Mouse (Mus musculus): ENCODE data around the gene Slc18a3. TPM values are rescaled to one million over a fixed set of nuclear protein-coding genes. Genes with fewer than 3 reads are reported as not detected.

The Slc18a3 gene
- polyA plus RNA-seq, 1 experiment, result not detected

- no peak for TF ChIP-seq MYOG (IDR thresholded peaks at IDR 0.05; ENCODE audit: control insufficient read depth, extremely low read depth, insufficient read length)
- TF ChIP-seq MYOD1 (IDR thresholded peaks at IDR 0.05; ENCODE audit: control insufficient read depth, insufficient read length, low read depth), result no peak
- TF ChIP-seq MAX (IDR thresholded peaks at IDR 0.05), result no peak
- TF ChIP-seq USF1 (IDR thresholded peaks at IDR 0.05; ENCODE audit: low read depth), result no peak
- no peak for TF ChIP-seq CEBPB (IDR thresholded peaks at IDR 0.05; ENCODE audit: low read depth)
- TF ChIP-seq FOSL1 (IDR thresholded peaks at IDR 0.05; ENCODE audit: insufficient read depth, low read length, poor library complexity, severe bottlenecking), result no peak
- H3K27me3 ChIP-seq (ENCODE audit: control insufficient read depth, insufficient read depth, insufficient read length), result peaks cover 73% of the 10 kb centered on the region
- H3K79me2 ChIP-seq (ENCODE audit: control insufficient read depth, insufficient read depth), result no peaks in the 10 kb centered on the region
- no peak overlapping the region for H3ac ChIP-seq (ENCODE audit: control insufficient read depth, insufficient read length, low read depth)
- H3K79me3 ChIP-seq (ENCODE audit: low read depth), result no peaks in the 10 kb centered on the region
- no peaks in the 10 kb centered on the region for H3K36me3 ChIP-seq (ENCODE audit: control insufficient read depth, insufficient read depth)
- H3K4me3 ChIP-seq (ENCODE audit: insufficient read depth, poor library complexity, severe bottlenecking), result no peak overlapping the region
Measured at GRCm38 (mm10) chr14:32423946-32424345, 40.7 kb downstream of the Slc18a3 start.

- Histone ChIP-seq H3K4me3 (ENCODE audit: insufficient read depth, poor library complexity, severe bottlenecking) (no peak overlapping the region), H3ac (ENCODE audit: control insufficient read depth, insufficient read length, low read depth) (no peak overlapping the region), H3K27me3 (ENCODE audit: control insufficient read depth, insufficient read depth, insufficient read length) (peaks cover 33% of the 10 kb centered on the region), H3K36me3 (ENCODE audit: control insufficient read depth, insufficient read depth) (no peaks in the 10 kb centered on the region), H3K79me2 (ENCODE audit: control insufficient read depth, insufficient read depth) (no peaks in the 10 kb centered on the region), H3K79me3 (ENCODE audit: low read depth) (no peaks in the 10 kb centered on the region)
- TF ChIP-seq USF1 (IDR thresholded peaks at IDR 0.05; ENCODE audit: low read depth), result no peak
- no peak for TF ChIP-seq MYOD1 (IDR thresholded peaks at IDR 0.05; ENCODE audit: control insufficient read depth, insufficient read length, low read depth)
- no peak for TF ChIP-seq MAX (IDR thresholded peaks at IDR 0.05)
- TF ChIP-seq MYOG (IDR thresholded peaks at IDR 0.05; ENCODE audit: control insufficient read depth, extremely low read depth, insufficient read length), result no peak
- no peak for TF ChIP-seq CEBPB (IDR thresholded peaks at IDR 0.05; ENCODE audit: low read depth)
- TF ChIP-seq FOSL1 (IDR thresholded peaks at IDR 0.05; ENCODE audit: insufficient read depth, low read length, poor library complexity, severe bottlenecking), result no peak
- no peak for TF ChIP-seq CTCF (IDR thresholded peaks at IDR 0.05; ENCODE audit: control insufficient read depth, insufficient read depth, insufficient read length)
Measured at GRCm38 (mm10) chr14:32418747-32419146, 45.9 kb downstream of the Slc18a3 start.

Other genes starting within 250 kb of the Slc18a3 start
- gene Ogdhl, start 142.8 kb downstream of the Slc18a3 start, polyA plus RNA-seq (2012; fragmentation: generic; extraction: Trizol), result 5.7 TPM
- gene 1700024G13Rik, start 76.5 kb downstream of the Slc18a3 start, polyA plus RNA-seq (2012; fragmentation: generic; extraction: Trizol), result not detected
- not detected for gene Chat, start 1.1 kb upstream of the Slc18a3 start, polyA plus RNA-seq (2012; fragmentation: generic; extraction: Trizol)
- gene Ercc6, start 48.7 kb upstream of the Slc18a3 start, polyA plus RNA-seq (2012; fragmentation: generic; extraction: Trizol), result 3.0 TPM
- not detected for gene Prrxl1, start 134.6 kb upstream of the Slc18a3 start, polyA plus RNA-seq (2012; fragmentation: generic; extraction: Trizol)
- gene 3425401B19Rik, start 220.4 kb upstream of the Slc18a3 start, polyA plus RNA-seq (2012; fragmentation: generic; extraction: Trizol), result 0.15 TPM

Data from C2C12 (cell line).